Mouse (Mus musculus) retina, embryonic 14.5 days (tissue): ENCODE results near the gene Oat.

Experiments used
- DNase-seq: peaks from one replicate; pipeline ENCODE4 v3.0.0-alpha.2; 2015; ENCODE audit warnings: low spot score

Gene Oat

DNA sequence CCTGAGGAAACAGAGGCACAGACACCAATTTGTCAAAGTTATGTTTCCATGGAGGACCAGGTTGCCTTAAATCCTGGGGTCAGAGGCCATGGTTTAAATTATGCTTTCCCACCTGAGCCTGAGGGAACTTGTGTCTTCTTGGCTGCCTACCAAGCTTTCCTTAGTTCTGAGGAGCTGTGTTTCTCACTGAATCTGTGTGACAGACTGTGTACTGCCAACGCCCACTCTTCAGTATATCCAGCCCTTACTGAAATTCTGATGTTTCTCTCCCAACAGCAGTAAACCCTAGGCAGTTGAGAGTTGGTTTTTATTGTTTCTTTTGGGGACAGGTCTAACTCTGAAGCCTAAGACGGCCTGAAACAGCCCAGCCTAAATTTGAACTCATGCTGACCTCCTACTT lies 17.6 kb upstream of the Oat start:
- DNase-seq, result no peak

DNA sequence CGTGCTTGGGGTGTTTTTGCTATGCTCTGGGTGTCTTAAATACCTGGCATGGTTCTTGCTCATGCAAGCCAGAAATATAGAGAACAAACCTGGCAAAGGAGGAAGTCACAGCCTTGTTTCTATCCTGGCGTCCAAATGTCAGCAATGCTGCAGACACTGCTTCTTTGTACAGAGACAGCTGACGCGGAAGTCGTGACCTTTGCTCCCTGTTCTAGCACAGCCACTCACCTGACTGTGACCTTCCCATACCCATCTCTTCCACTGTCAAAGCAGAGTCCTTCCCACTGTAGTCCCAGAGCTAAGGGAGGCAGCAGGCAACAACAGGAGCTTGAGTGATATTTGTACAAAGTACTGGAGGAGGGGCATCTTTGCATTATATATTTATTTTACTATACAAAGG lies 13.4 kb upstream of the Oat start:
- DNase-seq, result no peak

DNA sequence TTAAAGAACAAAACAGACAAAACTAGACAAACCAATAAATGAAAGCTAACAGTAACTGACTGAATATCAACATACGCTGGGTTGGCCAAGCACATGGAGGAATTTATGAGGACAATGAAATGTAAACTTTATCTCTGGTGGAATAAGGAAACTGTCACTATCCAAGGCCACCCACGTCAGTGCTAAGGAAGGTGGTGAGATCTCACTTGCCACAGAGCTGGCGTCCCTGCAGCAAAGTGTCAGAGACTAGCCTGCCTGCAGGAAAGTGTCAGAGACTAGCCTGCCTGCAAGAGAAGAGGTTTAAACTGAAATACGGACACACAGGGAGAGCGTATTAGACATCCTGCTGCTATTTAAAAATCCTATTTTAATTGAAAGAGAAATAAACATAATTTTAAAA lies 11.0 kb upstream of the Oat start:
- DNase-seq, result no peak

DNA sequence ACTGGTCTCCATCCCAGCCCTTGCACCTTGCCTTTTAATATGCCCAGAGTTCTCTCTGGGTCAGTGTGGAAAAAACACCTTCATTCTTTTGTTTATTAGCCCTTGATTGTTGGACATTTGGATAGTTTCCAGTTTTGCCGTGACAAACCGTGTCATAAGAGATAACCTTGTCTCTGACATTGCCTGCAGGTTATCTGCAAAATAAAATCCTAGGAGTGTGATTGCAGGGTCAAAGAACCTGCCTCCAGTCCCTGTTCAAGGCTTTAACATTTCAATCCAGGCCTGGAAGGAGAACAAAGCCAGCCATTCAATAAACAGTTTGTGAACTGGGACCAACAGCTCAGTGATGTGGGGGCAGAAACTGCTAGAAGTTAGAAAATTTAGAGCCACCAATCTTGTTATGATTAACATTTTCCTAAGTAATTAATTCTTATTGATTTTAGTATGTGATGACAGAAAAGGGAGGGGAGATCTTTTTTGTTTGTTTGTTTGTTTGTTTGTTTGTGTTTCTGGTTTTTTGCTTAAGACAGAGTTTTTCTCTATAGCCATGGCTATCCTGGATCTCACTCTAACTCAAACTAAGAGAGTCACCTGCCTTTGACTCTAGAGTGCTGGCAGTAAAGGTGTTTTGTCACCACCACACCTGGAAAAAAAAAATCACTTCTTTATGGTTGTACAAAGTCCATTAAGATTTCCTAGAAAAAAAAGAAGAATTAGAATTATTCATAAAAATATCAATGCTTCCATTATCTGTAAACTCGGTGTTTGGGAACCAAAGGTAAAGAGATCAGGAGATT lies 9.7 kb upstream of the Oat start:
- no peak for DNase-seq

DNA sequence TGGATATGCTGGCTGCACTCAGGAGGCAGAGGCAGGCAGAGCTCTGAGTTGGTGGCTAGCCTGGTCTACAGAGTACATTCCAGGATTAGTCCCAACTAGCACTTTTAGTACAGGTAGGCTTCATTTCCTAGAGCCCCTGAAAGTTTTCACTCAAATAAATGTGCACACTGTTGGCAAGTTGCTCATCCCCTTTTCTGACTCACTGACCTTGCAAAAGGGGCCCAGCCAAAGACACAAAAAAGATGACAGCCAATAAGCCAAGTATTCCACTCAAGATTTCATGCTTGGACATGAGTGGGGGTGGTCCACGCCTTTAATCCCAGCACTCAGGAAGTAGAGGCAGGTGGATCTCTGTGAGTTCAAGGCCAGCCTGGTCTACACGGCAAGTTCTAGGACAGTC lies 5.2 kb upstream of the Oat start:
- no peak for DNase-seq

DNA sequence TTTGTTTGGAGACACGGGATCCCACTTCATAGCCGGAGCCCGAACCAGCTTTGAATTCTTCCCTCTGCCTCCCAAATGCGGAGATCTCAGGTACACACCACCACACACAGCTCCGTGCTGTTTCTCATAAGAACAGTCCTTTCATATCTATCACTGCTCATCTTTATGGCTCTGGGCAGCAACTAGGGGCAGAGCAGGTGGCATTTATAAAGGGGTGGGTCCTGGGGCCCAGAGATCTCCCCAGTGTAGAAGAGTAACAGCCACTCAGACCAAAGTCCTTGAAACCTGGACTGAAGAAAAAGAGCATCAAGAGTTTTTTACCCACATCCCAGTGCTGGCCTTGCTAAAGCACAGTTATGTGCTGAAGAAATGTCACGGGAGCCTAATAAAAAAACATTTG lies 4.3 kb upstream of the Oat start:
- no peak for DNase-seq

DNA sequence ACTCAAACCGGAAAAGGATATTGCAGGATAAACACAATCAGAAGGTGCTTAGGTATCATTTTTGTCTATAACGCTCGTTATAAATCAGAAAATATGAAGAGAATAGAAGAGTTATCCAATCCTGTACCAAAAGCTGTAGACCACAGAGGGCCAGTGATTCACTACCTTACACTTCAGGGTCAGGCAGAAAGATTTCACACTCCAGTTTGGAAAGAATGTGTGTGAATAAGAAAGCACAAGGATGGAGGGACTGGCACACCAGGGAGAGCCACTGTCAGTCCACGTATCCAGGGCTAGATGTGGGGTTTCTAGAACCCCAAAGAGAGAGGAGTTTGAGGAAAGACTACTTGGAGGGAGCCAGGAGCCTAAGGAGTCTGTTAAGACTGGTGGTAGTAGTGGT lies 693 bp upstream of the Oat start:
- DNase-seq, result no peak

DNA sequence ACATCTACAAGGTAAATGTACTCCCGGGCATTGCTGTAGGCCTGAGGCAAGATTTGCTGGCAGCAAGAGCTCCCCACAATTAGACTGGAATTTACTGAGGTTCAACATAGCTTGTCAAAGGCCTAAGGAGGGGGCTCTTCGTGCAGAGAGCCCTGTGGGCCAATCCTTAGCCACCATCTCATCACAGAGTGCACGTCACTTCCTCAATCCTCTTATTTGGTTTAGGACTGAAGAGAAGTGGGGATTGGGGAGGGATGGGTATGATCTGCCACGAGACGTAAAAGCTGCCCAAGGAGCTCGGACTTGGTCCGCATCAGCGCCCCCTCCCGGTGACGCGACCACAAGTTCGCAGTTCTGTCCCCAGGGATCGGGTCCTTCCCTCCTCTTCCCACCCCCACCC lies 575 bp downstream of the Oat start:
- peak; percentile 87 for DNase-seq

DNA sequence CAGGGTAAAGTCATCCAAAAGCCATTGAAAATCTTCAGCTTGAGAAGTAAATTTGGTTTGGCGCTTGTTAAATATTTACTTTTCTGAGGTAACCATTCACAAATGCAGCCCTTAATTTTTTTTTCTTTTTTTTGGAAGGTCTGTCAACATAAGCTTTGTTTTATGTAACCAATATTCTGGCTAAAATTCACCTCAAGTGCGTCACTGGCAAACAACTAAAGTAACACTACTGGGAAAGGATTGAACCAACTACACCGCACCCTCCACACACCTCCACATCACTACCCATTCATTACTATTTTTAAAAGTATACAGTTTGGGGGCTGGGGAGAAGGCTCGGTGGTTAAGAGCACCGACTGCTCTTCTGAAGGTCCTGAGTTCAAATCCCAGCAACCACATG lies 1.6 kb downstream of the Oat start:
- no peak for DNase-seq

DNA sequence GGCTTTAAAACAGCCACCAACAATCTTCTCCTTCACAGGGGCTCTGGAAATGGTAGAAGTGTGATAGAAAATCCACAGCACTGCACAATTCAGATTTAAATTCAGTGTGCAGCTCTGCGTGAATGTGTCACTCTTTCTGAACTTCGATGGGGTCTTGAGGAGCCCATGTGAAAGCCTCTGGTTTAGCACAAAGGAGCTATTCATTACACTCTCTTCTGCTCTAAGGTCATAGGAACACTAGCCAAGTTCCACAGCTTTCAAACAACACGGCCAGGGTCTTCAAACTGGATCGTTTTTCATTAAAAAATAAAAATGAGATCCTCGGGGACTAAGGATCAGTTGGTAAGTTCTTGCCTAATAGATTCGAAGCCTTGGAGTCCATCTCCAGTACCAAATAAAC lies 3.0 kb downstream of the Oat start:
- DNase-seq, result no peak

DNA sequence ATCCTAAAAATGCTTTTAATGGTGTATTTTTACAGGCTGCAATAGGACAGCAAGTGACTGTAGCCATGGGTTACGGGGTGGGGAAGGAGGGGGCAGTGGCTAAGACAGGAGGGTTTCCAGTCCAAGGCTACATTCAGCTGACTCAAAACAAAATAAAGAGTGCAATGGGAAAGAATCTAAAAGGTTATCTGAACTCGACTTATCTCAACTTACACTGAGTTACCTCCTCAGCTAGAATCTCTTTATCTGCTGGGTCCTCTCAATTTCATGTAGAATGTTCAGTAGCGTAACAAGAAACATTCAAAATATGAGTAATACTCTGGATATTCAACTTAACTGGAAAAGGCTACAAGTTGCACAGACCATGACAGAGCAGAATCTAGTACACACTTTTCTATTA lies 3.5 kb downstream of the Oat start:
- no peak for DNase-seq

DNA sequence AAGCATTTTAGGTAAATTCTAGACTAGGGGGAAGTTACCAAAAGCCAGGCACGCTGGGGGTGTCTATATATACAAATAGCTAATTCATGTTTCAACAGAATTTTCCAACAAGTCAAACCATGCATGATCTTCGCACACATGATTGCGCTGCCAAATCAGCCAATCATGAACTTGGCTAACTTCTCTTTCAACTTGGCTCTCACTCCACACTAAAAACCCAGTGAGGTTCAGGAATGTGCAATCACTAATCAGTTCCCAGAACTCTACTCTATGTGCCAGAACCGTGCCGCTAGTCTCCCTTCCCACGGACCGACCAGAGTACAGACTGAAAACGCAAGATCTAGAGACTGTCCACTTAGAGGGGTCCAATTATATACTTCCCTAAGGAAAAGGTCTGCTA lies 4.7 kb downstream of the Oat start:
- DNase-seq, result no peak

DNA sequence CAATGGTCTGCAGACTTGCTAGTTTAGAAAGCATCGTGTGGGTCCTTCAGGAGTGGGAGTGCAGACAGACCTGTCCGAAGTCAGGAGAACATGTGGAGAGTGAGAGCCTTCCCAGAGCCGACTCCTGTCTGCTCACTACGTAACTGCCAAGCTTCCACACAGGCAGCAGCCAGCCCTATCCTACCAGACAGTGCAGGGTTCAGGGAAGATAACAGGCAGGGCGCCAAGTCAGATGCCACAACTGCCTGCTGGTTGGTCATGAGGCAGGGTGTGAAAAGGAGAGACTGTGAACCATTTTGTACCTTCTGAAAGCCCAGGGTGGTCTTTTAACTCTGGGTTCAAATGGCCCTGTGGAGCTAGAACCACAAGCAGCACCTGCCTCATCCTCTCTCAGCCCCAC lies 6.1 kb downstream of the Oat start:
- DNase-seq, result no peak

DNA sequence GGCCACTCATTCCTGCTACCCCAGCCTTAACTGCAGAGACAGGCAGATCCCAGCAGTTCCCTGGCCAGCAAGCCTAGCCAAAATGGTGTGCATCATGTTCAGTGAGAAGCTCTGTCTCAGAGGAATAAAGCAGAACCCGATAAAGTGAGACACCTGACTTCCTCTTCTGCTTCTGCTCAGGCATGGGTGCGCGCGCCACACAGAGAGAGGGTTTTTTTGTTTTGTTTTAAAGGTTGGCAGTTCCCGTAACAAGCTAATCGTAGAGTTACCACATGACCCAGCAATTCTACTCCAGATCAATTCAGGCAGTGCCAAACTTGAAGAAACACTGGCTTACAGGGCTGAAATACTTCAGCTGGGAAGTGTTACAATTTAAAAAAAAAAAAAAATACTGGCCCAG lies 7.4 kb downstream of the Oat start:
- DNase-seq, result no peak

DNA sequence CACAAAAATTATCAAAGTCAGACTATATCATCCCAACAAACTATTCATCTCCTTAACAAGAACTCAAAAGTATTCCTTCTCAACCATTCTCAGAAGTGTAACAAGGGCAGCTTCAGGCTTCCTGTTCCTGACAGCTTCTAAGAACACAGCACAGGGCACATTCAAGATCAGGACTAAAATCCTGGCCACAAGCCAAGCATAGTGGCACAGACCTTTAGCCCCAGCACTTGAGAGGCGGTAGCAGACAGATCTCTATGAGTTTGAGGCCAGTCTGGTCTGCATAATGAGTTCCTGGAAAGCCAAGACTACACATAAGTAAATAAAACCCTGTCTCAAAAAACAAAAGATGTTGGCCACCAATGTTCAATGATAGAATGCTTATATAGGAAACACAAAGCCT lies 10.4 kb downstream of the Oat start:
- no peak for DNase-seq

DNA sequence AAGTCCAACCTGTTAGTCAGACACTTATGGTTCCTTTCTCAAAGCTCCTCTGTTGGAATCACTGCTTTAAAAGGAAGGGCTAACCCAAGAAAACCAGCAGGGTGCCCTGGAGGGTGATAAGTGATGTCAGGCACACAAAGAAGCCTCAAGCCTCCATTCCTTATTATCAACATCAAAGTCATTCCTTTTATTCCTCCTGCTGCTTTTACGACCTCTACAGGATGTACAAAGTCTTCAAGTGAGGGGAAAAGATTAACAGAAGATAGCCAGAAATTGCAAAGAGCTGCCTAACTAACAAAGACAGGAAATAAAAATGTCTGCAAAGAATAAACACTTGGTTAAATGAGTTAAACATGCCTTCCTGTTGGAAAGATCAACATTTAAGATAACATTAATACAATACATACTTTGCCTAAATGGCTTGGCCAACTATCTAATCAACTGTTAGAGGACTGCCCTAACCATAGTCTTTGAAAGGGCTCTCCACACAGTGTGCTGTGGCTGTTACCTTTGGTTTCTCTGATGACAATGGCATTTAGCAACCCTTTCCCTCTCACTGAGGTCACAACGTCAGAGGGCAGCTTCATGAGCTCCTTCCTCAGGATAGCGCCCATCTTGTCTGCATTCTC lies 16.9 kb downstream of the Oat start:
- DNase-seq, result no peak

DNA sequence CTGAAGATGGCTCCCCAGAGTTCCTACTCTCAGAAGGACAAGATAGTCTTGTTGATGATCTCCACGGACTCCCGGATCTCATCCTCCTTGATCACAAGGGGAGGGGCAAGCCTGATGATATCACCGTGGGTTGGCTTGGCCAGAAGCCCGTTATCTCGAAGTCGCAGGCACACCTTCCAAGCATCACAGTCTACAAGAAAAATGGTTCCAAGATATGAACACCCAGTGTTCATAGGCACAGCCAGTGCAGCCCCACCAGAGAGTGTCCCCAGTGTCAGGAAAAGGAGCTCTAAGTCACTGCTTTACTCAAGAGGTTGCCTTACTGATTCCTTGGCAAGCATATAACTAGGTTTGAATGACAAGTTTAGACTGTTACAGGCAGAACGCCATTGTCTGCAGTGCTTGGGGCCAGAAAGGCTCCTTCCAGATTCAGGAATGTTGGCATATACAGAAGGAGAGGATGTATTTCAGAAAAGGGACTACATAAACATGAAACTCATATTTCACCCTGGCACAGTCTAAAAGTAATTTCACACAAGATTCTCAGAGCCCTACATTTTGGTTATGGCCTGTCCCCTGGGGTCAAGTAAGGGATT lies 18.0 kb downstream of the Oat start:
- DNase-seq, result no peak

DNA sequence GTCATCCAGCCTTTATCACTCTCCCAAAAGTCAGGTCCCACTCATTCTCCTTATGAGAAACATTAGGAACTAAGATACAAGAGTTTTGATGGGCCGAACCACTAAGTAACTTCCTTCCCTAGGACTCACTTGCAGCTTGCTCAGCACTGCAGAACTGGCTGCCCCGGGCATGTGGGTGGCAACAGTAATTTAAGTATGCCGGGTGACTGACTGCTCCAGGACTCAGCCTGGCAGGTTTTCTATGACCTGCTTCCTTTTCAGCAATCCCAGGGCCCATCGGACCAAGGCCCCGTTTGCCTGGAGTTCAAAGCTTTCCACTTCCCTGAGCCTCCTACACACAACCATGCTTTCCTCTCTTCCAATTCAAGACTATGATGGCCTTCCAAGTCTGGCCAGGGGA lies 19.6 kb downstream of the Oat start:
- DNase-seq, result no peak

DNA sequence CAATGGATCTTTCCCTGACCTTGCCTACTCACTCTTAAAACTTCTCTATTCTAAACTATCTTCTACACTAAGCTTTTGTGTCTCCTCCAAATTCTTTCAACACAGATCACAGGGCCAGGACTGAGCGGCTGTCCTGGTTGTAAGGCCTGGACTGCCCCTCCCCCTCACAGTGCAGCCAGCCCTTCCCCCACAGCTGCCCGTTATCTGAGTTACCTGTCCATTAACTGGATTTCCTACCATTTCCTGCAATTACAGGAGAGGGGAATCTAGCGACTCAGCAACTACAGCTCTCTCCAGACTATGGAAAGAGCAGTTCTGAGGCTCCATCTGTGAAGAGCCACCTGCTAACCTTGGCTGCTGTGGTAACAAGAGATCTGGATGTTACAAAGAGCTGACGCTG lies 20.3 kb downstream of the Oat start:
- no peak for DNase-seq

DNA sequence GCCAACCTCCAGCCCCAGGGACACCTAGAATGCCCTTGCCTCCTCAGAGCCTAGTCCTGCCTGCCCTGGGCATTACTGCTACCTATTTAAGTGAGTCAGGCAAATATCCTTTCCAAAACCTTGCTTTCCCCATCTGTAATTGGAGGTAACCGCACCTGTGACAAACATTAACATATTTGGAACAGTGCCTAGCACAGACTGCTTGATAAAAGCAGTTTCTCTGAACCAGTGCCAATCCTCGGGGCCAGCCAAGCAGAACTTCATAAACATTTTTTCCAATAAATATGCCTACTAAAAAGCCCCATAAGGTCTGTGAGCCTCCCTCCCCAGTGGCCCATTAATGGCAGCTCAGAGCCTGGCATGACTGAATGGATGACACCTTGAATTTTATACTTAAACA lies 22.1 kb downstream of the Oat start:
- DNase-seq, result no peak

DNA sequence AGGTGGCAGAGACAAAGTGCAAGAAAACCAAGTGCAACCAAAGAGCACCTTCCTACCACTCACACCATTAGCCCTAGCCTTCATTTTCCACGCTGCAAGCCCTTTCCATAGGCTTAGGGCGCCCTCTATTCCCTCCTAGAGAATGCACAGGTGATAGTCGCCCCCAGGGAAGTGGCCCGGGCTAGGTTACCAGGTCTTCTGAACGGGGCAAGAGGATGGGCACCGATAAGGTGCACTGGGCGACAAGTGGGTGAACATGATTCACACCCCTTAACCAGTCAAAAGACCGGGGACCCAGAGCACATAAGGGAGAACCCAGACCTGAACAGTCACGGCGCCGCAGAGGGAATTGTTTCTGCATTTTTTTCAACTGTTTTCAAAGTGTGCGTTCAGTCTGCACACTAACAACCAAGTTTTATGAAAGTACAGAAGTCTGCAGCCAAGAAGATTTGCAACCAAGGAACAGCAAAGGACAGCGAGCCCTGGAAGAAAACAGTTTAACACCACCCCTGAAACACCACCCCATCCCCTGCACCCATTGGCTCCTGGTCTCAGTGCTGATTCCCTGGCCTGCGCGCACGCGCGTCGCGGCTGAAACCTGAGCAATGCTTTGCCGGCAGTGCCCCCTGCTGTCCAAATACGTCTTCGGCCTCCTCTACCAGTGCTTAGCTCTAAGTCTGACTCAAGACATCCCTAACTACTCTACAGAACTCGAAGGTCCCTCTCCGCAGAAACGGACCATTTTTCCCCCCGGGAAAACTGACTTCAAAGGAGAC lies 24.7 kb downstream of the Oat start:
- peak; percentile 99 for DNase-seq

DNA sequence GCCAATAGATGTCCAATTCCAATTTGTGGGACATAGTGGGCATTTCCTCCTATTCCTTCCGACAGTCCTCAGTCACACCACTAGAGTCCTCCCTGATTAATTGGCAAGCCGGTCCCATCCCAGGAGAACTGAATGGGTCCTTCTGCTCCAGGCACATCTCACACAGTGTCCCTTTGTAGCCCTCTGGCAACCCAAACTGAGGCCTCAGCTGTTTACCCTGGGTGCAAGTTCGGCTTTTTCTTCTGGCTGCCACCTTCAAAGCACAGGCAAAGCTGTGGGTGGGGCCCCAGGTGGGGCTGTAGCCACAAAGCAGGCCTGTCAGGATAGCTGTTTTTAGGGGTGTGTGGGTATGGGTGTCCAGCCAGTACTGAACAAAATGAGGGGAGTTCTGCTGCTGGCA lies 29.1 kb downstream of the Oat start:
- no peak for DNase-seq

DNA sequence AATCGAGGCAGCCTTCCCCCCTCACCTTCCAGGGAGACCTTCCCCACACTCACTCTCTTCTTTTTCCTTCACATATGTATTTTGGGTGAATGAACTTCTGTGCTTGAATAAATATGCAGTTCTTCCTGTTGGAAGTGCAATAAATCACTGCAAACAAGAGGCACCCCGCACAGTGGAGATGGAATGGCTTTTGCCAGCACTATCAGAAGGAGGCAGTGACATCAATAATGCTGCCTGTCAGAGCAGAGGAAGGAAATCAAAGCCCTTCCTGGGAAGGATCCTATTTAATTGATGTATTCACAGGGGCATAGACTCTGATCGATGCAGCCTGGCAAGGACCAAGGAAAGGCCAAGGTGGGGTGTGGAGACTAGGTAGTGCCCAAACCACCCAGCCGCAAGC lies 33.8 kb downstream of the Oat start:
- DNase-seq, result no peak
